Mouse (Mus musculus): ENCODE measurements at regions not wholly inside any gene's neighbourhood (a gene's known extent, or its start where the extent isn't known, plus 50 kb on each side); places are given as distances from the start of the nearest gene placed in this dataset.

- DNase-seq: no peak
Measured at GRCm38 (mm10) chr13:72947374-72948165, 312.7 kb upstream of the Irx4 start.

GRCm38 (mm10) chr13:72958616-72959518, 301.4 kb upstream of the Irx4 start:
- DNase-seq: no peak

DNA sequence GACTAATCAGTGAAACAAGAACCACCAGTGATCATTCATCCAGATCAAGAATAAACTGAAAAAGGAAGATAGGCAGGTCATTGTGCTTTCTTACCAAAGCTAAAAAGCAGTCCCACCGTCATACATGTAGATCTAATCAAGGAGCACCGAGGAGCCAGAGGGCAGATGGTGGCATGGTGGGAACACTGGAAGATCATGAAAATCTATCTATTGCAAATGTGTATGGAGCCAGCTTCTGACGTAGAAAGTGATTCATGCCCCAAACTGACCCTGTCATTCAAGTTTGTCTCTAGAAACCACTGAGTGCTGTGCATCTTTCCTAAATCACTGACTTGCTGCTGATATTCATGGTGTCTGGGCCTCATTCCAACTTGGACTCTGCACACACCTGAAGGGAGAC, 299.0 kb upstream of the Irx4 start:
- no peak for DNase-seq

DNA sequence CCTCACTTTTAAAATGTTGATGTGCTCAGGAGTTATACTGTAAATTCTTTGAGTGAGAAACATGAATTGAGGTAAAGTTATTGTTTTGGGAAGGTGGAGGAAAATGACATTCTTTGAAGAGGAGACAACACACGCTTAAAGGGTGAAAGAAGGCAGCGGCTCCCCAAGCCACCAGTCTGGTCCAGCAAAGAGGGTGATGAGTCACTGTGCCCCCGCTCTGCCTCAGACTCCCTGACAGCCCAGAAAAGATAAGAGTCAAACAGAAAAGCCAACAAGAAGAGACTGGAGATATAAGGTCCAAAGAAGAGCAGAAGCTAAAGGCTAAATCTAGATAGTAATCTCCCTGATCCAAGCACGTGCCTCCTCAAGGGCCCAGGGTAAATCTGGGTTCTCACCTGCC, 288.1 kb upstream of the Irx4 start:
- DNase-seq: no peak

- no peak for DNase-seq
Measured at GRCm38 (mm10) chr13:72972894-72973293, 287.4 kb upstream of the Irx4 start.

DNA sequence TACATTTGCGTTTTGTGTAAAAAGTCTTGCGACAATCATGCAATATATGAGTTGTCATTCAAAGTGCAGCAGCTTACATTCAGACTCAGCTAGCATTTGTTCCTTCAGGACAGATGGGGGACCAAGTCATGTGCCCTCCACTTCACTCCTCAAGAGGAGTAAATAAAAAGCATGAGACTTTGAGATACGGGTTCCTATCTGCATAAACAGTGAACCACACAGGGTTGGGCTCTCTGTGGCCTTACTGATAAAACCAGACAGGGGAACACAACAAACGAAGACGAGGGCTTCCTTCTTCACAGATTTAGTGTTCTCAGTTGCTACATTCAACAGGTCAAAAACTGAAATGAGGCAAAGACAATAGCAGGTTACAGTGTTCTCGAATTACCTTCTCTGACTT, 283.1 kb upstream of the Irx4 start:
- no peak for DNase-seq

DNA sequence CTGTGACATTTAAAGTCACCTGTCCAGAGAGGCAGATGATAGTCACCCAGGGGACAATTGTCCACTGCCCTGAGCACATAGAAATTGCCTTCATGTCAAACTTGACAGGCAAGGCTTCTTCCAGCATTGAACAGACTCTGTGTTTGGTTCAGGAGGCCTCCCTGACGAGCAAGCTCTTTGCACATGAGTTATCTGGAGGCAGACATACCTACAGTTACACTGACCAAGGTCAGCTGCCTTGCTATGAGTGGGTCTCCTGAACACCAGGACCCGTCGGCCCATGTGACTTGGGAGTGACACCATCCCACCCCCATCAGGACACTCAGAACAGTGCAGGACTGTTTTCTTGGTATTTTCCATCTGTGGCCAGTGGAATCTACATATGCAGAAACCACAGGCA, 282.3 kb upstream of the Irx4 start:
- DNase-seq: no peak

GRCm38 (mm10) chr13:72978966-72979365, 281.3 kb upstream of the Irx4 start:
- peak in 1 of 2 experiments; percentile 9 for DNase-seq

DNA sequence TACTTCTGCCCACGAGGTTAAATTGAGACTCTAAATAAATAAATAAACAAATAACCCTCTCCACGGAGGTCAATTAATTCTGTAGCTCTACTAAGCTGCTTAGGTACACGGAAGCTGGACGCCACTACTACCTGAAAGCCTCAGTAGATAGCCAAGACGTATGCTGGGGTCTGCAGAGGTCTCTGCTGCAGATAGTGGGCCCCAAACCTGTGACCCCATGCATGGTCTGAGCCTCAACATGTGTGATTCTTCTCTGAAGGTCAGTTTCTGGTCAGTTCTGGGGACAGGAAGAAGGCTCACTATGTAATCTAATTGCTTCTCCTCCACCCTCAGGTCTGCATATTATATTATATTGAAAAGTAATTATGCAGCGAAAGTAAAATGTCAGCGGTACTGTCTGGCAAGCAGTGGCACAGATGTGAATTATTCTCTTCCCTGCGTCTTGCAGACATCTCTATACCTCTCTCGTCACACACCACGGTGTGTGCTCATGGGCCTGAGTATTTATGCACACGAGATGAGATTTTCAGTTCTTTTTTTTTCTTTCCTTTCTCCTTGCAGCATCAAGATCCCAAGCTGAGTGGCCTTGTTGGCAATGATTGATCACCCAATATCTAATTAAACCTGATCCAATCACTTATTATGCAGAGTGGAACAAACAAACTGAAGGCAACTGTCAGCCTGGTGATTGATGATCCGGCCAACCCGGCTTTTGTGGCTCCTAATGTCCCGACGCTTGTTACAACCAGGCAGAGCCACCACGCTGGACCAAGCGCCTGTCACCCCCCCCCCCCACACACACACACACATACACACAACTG, 267.5 kb upstream of the Irx4 start:
- DNase-seq: no peak

DNA sequence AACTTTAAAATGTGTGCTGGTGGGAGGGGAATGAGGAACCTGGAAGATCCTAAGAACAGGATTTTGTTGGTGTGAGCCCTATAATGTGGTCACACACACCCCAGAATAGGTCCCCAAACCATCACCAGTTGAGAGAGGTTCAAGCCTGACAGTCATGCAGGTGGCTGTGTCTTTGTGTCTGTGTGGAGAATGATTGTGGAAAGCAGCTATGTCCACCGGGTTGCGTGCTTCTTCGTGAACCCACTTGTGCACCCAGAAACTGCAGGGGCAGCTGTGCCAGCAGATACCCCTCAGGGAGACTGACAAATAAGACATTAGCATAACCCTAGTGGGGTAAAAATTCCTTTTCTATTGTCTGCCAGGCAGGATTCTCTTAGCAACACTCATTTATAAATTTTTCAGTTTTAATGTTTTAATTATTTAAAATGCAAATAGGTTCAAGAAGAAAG, 266.8 kb upstream of the Irx4 start:
- DNase-seq: no peak

DNA sequence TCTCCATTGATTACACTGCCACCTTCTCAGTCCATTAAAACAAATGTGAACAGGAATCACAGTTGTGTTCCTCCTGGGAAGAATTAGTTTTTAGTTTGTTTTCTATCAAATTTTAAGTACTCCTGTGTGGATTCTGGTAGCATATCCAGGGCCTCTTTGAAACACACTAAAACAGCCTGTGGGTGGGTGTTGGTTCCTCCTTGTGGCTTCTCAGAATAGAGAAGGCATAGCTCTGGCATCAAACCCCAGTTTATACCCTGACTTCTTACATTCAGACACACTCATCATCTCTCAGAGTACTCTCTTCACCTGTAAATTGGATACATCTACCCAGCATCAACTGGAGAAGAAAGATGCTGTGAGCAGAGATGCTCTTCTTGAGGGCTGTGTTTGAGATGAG, 265.7 kb upstream of the Irx4 start:
- DNase-seq: no peak

DNA sequence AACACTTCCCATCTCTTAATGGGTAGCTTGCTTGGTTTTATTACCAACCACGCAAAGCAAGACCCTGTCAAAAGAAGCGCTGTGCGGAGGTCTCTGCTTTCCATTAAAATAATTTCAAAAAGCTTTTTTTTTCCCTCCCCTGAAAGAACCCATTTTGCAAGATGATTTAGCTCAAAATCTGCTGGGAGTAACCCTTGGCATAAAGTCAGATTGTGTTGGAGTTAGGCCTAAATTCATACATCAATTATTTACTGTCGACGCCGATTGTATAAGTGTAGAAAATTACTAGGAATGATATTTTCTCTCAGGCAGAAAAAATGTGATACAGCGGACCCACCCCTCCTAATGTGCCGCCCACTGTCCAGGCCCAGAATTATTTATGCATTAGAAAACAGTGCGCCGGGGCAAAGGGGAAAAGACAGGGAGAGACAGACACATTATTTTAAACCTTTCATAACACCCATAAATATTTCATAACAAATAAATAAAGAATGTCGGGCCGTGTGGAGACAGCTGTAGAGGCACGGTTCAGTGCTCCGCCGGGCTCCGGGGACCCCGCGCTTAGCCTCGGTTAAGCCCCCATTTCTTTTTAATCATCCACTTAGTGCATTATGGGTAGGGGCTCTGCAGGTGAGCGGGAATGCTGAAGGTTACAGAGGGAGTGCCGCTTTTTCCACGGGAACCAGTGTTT, 251.3 kb upstream of the Irx4 start:
- no peak for DNase-seq

DNA sequence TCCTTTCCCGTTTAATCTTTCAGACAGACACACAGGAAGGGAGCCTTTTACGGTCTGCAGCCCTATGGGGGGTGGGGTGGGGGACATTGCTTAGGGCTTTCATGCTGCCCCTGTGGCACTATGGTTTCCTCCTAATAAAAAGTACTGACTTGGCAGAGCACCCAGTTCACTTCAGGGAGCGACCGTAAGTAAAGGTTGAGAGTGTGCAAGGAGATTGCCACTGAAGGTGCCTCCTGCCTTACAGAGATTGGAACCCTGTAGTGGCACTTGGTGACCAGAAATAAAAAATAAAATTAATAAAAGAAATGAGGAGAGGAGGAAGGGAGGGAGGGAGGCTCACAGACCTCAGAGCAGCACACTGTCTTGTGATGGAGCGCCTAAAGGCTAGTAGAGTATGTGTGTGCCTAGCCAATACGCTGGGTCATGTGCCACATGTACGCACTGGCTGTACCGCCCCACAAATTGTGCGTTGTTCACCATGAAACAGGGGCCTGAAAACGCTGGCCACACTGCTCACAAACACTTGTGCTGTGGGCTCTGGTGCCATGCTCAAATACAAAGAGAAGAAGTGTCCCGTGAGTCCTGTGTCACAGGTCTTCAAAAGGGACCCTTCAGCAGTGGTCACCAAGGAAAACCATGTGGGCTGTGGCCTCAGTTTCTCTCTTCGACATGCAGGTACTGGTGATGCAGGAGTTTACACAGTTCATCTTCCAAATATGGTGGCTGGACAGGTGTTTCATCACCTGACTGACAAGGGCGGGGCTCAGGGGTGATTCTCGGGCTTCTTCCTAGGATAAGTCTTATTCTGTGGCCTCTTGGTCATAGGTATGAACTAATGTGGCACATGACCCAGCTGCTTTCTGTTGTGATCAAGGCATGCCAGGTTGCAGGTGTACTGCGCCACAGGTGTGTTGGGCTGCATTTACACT, 250.5 kb upstream of the Irx4 start:
- DNase-seq: no peak

- DNase-seq: no peak
Measured at GRCm38 (mm10) chr13:73019181-73019580, 241.1 kb upstream of the Irx4 start.

DNA sequence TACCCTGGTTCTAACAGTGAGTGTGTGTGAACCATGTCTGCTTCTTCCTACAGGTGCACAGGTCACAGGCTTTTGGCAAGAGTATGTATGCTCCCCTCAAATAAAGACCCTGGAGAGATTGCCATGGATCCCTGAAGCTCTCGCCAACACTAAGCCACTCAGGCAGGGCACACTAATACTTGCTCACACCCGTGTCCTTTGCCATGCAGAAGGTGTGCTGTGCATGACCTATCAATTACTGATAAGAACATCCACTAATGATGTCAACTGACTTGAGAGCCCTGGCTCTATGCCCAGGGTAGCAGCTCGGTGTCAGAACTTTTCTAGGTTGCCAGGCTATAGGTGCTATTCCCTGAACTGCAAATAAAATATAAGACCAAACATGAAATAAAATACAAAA, 229.1 kb upstream of the Irx4 start:
- DNase-seq: no peak

- peak; percentile 35 to 80 for DNase-seq
Measured at GRCm38 (mm10) chr13:73033055-73033454, 227.2 kb upstream of the Irx4 start.

GRCm38 (mm10) chr13:73034065-73034831, 226.0 kb upstream of the Irx4 start:
- DNase-seq: peak; percentile 4 to 36

DNA sequence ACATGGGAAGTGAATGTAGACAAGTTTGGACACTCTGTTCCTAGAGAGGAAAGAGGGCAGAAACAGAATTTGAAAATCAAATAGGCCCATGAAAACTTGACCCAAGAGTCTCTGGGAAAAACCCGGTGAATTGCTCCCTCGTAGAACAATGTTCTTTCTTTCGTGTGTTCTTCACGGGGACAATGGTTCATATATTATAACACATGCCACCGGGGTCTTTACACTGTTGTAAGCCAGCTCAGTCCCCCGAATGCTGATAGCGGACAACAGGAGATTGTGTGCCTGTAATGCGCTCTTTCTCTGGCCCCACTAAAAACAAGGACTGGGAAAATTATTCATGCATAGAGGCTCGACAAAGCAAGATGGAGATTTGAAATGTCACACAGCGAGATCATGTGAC, 225.4 kb upstream of the Irx4 start:
- no peak for DNase-seq

GRCm38 (mm10) chr13:73035336-73035940, 224.8 kb upstream of the Irx4 start:
- DNase-seq: no peak

DNA sequence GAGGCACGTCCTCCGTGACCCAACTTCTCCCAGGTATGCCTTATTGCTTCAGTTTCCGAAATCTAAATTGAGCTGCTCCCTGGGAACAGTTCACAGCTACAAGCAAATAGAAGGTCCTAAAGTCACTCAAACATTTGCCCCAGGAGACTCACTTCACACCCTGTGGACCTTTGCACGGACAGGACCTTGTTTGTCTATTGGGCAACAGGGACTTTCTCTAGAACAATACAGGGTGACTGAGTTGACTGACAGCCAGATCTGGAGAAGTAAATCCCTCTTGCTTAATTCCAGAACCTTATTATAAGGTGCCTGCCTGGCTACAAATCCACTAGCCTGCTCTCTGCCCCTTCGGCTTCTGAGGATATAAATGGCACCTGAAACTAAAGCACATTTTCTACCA, 220.5 kb upstream of the Irx4 start:
- DNase-seq: no peak

Measured in kidney, postnatal 36 days (tissue).